Mouse (Mus musculus): ENCODE measurements at regions not wholly inside any gene's neighbourhood (a gene's known extent, or its start where the extent isn't known, plus 50 kb on each side); places are given as distances from the start of the nearest gene placed in this dataset.

DNA sequence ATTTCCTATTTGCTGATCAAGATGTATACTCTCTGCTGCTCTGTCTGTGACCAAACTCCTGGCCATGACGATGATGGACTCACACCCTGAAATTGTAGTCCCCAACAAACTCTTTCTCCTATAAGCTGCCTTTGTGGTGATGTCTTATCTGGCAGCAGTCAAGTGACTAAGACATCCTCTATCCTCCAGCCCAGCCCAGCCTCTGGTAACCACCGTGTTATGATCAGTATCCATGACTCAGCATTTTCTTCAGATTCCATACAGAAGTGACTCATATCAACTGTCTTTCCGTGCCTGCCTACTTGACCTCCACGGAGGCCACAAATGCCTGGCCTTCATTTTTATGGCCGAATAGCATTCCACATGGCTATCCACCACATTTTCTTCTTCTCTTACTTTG lies 124.5 kb upstream of the Sox2 start:
- Histone ChIP-seq H3K27me3 (ENCODE audit: control insufficient read depth, insufficient read depth, low read length) (no peaks in the 10 kb centered on the region), H3K4me1 (ENCODE audit: control insufficient read depth, insufficient read depth, insufficient read length, low read length) (no peaks in the 10 kb centered on the region), H3K27ac (ENCODE audit: insufficient read depth, low read depth, low read length) (no peak overlapping the region), H3K36me3 (ENCODE audit: control insufficient read depth, insufficient read depth, low read length) (no peaks in the 10 kb centered on the region), H3K4me3 (ENCODE audit: low read depth, low read length) (no peak overlapping the region)
- no peak for TF ChIP-seq POLR2A (IDR thresholded peaks at IDR 0.05; ENCODE audit: low read depth, low read length)
- no peak for TF ChIP-seq CTCF (IDR thresholded peaks at IDR 0.05; ENCODE audit: extremely low read depth, insufficient read length, insufficient replicate concordance, low read depth, low read length)
- 80% methylated on average over 5 of the region's 5 CpGs for WGBS

DNA sequence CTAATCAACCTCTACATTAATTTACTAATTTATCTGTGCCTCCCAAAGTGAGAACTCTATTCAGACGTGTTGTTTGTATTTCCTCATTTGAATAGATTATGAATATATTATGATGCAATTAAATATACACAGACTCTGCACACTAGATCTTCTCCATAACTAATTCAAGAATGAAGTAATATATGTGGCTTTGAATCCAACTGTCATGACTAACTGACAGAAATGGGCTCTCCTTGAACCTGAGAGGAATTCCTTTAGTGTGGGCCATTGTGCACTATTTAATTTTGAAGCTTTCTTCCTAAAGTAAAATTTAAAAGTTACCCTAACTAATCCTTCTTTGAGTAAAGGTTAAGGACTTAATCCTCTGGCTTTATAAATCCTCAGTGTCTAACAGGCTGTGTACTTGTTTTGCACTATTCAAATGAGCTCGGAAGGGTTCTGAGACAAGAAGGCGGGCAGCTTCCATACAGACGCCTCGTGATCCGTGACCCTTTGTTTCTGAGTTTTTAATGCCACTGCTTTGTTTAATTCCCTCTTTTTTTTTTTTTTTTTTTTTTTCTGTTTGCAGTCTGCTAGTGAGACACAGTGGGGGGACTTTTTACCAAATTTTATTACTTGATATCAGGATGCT lies 128.0 kb upstream of the Sox2 start:
- WGBS: 71% methylated on average over 6 of the region's 6 CpGs
- Histone ChIP-seq H3K4me1 (ENCODE audit: control insufficient read depth, insufficient read depth, insufficient read length, low read length) (no peaks in the 10 kb centered on the region), H3K4me3 (ENCODE audit: low read depth, low read length) (no peak overlapping the region), H3K27ac (ENCODE audit: insufficient read depth, low read depth, low read length) (no peak overlapping the region), H3K27me3 (ENCODE audit: control insufficient read depth, insufficient read depth, low read length) (no peaks in the 10 kb centered on the region), H3K36me3 (ENCODE audit: control insufficient read depth, insufficient read depth, low read length) (no peaks in the 10 kb centered on the region)
- TF ChIP-seq CTCF (IDR thresholded peaks at IDR 0.05; ENCODE audit: extremely low read depth, insufficient read length, insufficient replicate concordance, low read depth, low read length) (no peak), POLR2A (IDR thresholded peaks at IDR 0.05; ENCODE audit: low read depth, low read length) (no peak)

DNA sequence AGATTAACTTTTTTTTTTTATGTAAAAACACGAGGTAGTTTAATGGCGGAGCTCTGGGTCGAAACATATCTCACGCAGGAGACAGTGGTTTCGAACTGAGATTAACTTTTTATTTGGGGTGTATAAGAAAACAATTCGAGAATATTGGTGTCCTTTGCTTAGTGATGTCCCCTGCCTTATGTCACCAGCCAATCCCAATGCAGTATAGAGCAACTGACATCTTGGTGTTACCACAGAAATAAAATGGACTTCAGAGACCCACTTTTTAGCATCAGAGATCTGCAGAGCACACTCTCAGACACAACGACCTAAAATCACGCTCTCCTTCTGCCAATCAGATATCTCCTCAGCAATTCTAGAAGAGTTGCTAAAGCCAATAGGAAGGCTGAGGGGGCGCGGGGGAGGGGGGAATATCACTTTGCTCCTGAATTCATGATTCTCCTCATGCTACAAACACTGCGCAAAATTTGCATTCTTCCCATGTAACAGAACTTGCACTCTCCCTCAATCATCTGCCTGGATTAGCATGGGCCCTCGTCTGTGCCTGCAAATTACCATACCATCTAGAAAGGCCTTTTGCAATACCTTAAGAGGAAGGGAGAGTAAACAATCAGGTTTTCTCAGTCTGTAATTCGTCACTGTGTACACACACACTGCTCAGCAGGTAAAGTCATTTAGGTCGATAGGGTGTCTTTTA lies 128.7 kb upstream of the Sox2 start:
- 69% methylated on average over 14 of the region's 14 CpGs for WGBS
- Histone ChIP-seq H3K4me1 (ENCODE audit: control insufficient read depth, insufficient read depth, insufficient read length, low read length) (no peaks in the 10 kb centered on the region), H3K27me3 (ENCODE audit: control insufficient read depth, insufficient read depth, low read length) (no peaks in the 10 kb centered on the region), H3K27ac (ENCODE audit: insufficient read depth, low read depth, low read length) (no peak overlapping the region), H3K36me3 (ENCODE audit: control insufficient read depth, insufficient read depth, low read length) (no peaks in the 10 kb centered on the region), H3K4me3 (ENCODE audit: low read depth, low read length) (no peak overlapping the region)
- TF ChIP-seq POLR2A (IDR thresholded peaks at IDR 0.05; ENCODE audit: low read depth, low read length): no peak
- no peak for TF ChIP-seq CTCF (IDR thresholded peaks at IDR 0.05; ENCODE audit: extremely low read depth, insufficient read length, insufficient replicate concordance, low read depth, low read length)

DNA sequence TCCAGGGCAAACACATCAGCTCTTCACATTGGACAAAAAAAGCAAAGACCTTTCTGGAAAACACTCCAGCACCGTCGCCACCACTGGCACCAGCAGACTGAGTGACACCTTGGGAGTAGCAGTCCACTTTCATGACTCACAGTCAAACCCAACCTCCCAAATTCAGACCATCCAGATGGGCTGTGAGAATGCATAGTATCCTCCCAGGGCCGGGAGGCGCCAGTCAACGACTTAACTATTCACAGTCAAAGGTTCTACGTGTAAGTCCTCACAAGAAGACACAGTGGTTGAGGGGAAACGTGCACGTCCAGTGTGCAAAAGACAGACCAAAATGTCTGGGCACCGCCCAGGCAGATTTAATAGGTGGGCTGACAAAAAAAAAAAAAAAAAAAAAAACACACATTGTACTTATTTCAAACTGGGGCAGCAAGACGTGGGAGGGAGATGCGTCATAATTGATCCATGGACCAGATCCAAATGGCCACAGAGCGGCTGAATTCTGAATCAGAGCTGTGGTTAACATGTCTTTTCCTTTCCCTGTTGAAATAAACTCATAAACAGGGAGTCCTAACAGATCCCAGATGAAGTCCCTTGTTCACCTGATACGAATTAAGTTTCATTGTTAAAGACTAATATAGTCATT lies 137.6 kb upstream of the Sox2 start:
- H3K36me3 ChIP-seq (ENCODE audit: control insufficient read depth, insufficient read depth, low read length): no peaks in the 10 kb centered on the region
- H3K4me3 ChIP-seq (ENCODE audit: low read depth, low read length): no peak overlapping the region
- TF ChIP-seq CTCF (IDR thresholded peaks at IDR 0.05; ENCODE audit: extremely low read depth, insufficient read length, insufficient replicate concordance, low read depth, low read length) (no peak), POLR2A (IDR thresholded peaks at IDR 0.05; ENCODE audit: low read depth, low read length) (no peak)
- H3K27ac ChIP-seq (ENCODE audit: insufficient read depth, low read depth, low read length): no peak overlapping the region
- H3K4me1 ChIP-seq (ENCODE audit: control insufficient read depth, insufficient read depth, insufficient read length, low read length): no peaks in the 10 kb centered on the region
- 91% methylated on average over 13 of the region's 13 CpGs for WGBS
- H3K27me3 ChIP-seq (ENCODE audit: control insufficient read depth, insufficient read depth, low read length): no peaks in the 10 kb centered on the region

DNA sequence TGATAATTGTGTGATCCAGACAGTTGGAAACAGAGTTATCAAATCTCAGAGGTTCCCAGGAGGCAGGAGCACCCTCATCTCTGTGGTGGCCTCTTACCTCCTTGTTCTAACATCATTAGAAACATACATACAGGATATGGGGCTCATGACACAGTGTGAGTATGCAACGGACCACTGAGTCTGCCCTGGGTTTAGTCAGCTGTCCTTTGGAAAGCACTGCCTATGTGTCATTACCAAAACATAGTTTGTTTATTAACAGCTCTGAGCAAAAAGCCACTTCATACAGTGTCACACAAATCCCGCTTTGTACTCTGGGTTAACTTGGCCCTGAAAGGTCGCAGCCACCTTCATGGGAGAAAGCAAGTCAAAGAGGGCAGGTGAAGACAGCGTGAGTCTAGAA lies 139.5 kb upstream of the Sox2 start:
- Histone ChIP-seq H3K27ac (ENCODE audit: insufficient read depth, low read depth, low read length) (no peak overlapping the region), H3K36me3 (ENCODE audit: control insufficient read depth, insufficient read depth, low read length) (no peaks in the 10 kb centered on the region), H3K27me3 (ENCODE audit: control insufficient read depth, insufficient read depth, low read length) (no peaks in the 10 kb centered on the region), H3K4me1 (ENCODE audit: control insufficient read depth, insufficient read depth, insufficient read length, low read length) (no peaks in the 10 kb centered on the region), H3K4me3 (ENCODE audit: low read depth, low read length) (no peak overlapping the region)
- 79% methylated on average over 4 of the region's 4 CpGs for WGBS
- TF ChIP-seq POLR2A (IDR thresholded peaks at IDR 0.05; ENCODE audit: low read depth, low read length): no peak
- no peak for TF ChIP-seq CTCF (IDR thresholded peaks at IDR 0.05; ENCODE audit: extremely low read depth, insufficient read length, insufficient replicate concordance, low read depth, low read length)

DNA sequence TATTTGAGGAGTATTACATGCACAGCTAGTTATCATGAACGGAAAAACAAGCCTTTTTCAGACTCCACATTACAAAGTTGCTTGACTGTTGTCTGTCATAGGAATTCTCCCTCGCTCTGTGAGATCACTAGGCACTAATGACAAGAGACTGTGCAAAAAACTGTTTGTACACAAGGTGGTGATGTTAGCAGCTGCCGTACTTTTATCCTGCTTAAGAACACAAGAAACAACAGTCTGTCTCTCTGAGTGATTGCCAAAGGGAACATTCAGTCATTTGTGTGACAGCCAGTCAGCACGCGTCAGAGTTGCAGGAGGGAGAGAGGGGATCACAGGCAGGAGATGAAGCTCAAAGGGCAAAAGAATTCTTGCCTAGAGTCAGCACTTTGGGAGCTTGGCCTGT lies 141.0 kb upstream of the Sox2 start:
- Histone ChIP-seq H3K27ac (ENCODE audit: insufficient read depth, low read depth, low read length) (no peak overlapping the region), H3K4me3 (ENCODE audit: low read depth, low read length) (no peak overlapping the region), H3K4me1 (ENCODE audit: control insufficient read depth, insufficient read depth, insufficient read length, low read length) (no peaks in the 10 kb centered on the region), H3K27me3 (ENCODE audit: control insufficient read depth, insufficient read depth, low read length) (no peaks in the 10 kb centered on the region), H3K36me3 (ENCODE audit: control insufficient read depth, insufficient read depth, low read length) (no peaks in the 10 kb centered on the region)
- TF ChIP-seq POLR2A (IDR thresholded peaks at IDR 0.05; ENCODE audit: low read depth, low read length): no peak
- TF ChIP-seq CTCF (IDR thresholded peaks at IDR 0.05; ENCODE audit: extremely low read depth, insufficient read length, insufficient replicate concordance, low read depth, low read length): no peak
- WGBS: 68% methylated on average over 5 of the region's 5 CpGs

DNA sequence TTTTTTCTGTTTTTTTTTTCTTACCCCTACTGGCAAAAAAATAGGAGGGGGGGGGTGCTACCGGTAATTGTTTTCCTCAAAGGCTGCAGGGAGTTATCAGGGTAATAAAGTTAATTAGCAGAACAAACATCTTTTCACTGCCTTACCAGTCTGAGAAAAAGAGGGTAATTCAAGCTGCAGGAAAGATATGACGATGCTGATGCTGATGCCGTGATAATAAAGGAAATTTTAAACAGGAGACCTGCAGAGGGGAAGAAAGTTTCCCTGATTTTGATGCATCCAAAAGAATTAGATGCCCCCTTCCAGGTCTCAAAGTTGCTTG lies 145.7 kb upstream of the Sox2 start:
- Histone ChIP-seq H3K36me3 (ENCODE audit: control insufficient read depth, insufficient read depth, low read length) (no peaks in the 10 kb centered on the region), H3K27ac (ENCODE audit: insufficient read depth, low read depth, low read length) (no peak overlapping the region), H3K4me3 (ENCODE audit: low read depth, low read length) (no peak overlapping the region), H3K4me1 (ENCODE audit: control insufficient read depth, insufficient read depth, insufficient read length, low read length) (no peaks in the 10 kb centered on the region), H3K27me3 (ENCODE audit: control insufficient read depth, insufficient read depth, low read length) (no peaks in the 10 kb centered on the region)
- WGBS: 20% methylated on average over 3 of the region's 3 CpGs
- TF ChIP-seq CTCF (IDR thresholded peaks at IDR 0.05; ENCODE audit: extremely low read depth, insufficient read length, insufficient replicate concordance, low read depth, low read length) (no peak), POLR2A (IDR thresholded peaks at IDR 0.05; ENCODE audit: low read depth, low read length) (no peak)
